Mouse (Mus musculus) cerebral cortex, adult 2 months (tissue): ENCODE measurements around the gene Asns.

ENCODE experiments used
- WGBS: fragments of 180-500 bp; shearing (Covaris S2); methylation state at CpG from one replicate; pipeline ENCODE4 v1.1.7; 2018; 5-methylcytosine and 5-hydroxymethylcytosine counted together

Gene Asns

GRCm38 (mm10) chr6:7676194-7676901 lies 16.7 kb downstream of the Asns start:
- 88% methylated on average over 8 of the region's 8 CpGs for WGBS

- 79% methylated on average over 10 of the region's 10 CpGs for WGBS
Measured at GRCm38 (mm10) chr6:7672438-7673253, 20.4 kb downstream of the Asns start.

GRCm38 (mm10) chr6:7671429-7671828 lies 21.6 kb downstream of the Asns start:
- 80% methylated on average over 3 of the region's 3 CpGs for WGBS

DNA sequence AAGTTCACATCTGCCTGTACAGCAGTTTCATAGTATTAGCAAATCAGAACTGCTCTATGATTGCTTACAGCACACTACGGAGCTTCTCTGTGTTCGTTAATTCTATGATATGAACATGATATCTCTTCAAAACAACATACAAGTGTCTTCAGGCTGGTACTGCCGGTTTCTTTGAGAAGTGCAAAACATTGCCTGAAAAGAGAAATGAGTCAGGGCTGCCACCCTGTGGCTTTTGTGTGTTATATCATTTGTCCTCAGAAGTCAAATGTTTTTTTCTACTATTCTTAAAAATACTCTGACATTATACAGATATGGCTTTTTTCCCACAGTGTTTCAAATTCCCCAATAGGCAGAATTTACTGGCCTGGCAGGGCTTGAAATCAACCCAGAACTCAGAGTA lies 22.5 kb downstream of the Asns start:
- 25% methylated on average over 3 of the region's 3 CpGs for WGBS

DNA sequence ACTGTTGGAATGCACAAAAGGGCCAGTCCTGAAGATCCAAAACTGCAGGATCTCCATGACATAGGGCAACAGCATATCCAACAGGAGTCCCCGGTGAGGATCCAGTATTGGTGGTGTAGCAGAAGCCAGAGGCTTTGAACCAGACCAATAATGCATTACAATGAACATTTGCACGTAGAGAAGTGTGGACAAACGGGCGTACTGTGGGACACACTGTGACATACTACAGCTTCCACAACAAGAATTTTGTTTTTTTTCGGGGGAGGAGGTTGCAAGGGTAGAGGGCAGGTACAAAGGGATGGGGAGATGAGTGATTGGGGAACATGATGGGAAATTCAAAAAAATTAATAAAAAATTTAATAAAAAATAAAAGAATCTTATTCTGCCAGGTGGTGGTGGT lies 23.3 kb downstream of the Asns start:
- 89% methylated on average over 5 of the region's 5 CpGs for WGBS

- 82% methylated on average over 5 of the region's 5 CpGs for WGBS
Measured at GRCm38 (mm10) chr6:7668332-7668731, 24.7 kb downstream of the Asns start.

DNA sequence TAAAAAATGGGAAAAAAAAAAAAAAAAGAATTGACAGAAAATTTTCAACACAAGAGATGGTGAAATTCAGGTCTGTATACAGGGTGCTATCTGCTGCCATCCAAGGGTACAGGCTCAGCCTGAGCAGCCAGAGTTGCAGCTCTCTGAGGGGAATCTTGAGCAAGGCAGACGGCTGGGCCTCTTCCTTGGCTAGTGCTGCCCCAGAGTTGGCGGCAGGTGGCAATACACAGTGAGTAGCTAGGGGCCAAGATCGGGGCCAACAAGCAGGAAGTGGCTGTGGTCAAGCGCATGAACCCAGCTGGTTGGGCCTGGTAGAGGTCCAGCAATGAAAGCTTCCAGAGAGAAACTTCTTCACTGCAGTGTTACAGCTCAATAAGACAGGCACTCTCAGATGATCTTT lies 27.2 kb downstream of the Asns start:
- 90% methylated on average over 4 of the region's 4 CpGs for WGBS

- WGBS: 76% methylated on average over 4 of the region's 4 CpGs
Measured at GRCm38 (mm10) chr6:7661455-7661854, 31.6 kb downstream of the Asns start.

- WGBS: 56% methylated on average over 5 of the region's 5 CpGs
Measured at GRCm38 (mm10) chr6:7660377-7661080, 32.5 kb downstream of the Asns start.

DNA sequence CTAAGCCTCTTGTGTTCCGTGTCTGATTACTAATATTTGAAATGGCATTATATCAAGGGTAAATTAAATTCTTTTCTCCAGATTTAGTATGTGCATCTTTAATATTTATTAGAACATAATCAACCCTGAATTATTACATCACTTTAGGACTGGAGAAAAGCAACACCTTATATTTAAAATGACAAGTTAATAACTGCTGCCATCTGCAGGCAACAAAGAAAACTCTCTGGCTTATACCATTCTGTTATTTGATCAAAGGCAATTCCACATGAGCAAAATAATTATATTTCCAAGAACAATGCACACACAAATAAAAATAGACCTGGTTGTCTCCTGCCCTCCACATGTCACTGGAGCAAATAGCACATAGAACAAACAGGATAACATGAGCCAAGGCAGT lies 36.5 kb downstream of the Asns start:
- 81% methylated on average over 1 of the region's 1 CpGs for WGBS
